8 mouse cellular contexts compared by ENCODE assay signal in genomic region chr7:28727649-28728340, GRCm38 (mm10). TPM values are rescaled to one million over a fixed set of nuclear protein-coding genes. Genes with fewer than 3 reads are reported as not detected.
DNase-seq lines count a peak whose midpoint lies in the region; ATAC-seq and TF ChIP-seq lines count a peak whose summit lies in the region.

No protein-coding gene starts in this region.

- H3K4me1 ChIP-seq in cortical plate, adult 2 months (ENCODE audit: control insufficient read depth, insufficient read depth, low read length) = peaks cover 5% of the 10 kb centered on the region; the same call in 1 of the 2 replicates
- H3K4me1 ChIP-seq in kidney, embryonic 14.5 days (ENCODE audit: control insufficient read depth, insufficient read depth, low read length) = peaks cover under 1% of the 10 kb centered on the region; the same call in 1 of the 2 replicates
- H3K4me1 ChIP-seq in forebrain, embryonic 15.5 days = peaks cover 13% of the 10 kb centered on the region; the same call in 1 of the 2 replicates

- WGBS in kidney, embryonic 14.5 days = 44% methylated on average over 10 of the region's 10 CpGs
- WGBS in forebrain, embryonic 15.5 days = 57% methylated on average over 10 of the region's 10 CpGs

- H3K9ac ChIP-seq in kidney, embryonic 14.5 days (ENCODE audit: low read depth, low read length) = no peak overlapping the region
- no peak overlapping the region for H3K9ac ChIP-seq in forebrain, embryonic 15.5 days (replicated peaks)

- peaks cover 7% of the 10 kb centered on the region; the same call in 1 of the 2 replicates for H3K9me3 ChIP-seq in kidney, embryonic 14.5 days (ENCODE audit: control insufficient read depth, low read length)
- H3K9me3 ChIP-seq in forebrain, embryonic 15.5 days = no peaks in the 10 kb centered on the region

- H3K36me3 ChIP-seq in kidney, embryonic 14.5 days (ENCODE audit: control insufficient read depth, insufficient read depth, low read length) = no peaks in the 10 kb centered on the region
- no peaks in the 10 kb centered on the region for H3K36me3 ChIP-seq in forebrain, embryonic 15.5 days

- DNase-seq in frontal cortex, postnatal 36 days (ENCODE audit: low spot score in 2 of 2) = peak; percentile 30 to 55
- no peak for DNase-seq in frontal cortex, postnatal 14 days (ENCODE audit: low spot score in 2 of 2)
- DNase-seq in 3T3-L1 (ENCODE audit: low read depth, low spot score) = peak; percentile 74
- peak; percentile 44 to 85 for DNase-seq in left cerebral cortex, postnatal 14 days (ENCODE audit: low spot score in 2 of 2)
- DNase-seq in T-cell, adult 2 months (ENCODE audit: low spot score) = no peak

- TF ChIP-seq CTCF in cortical plate, adult 2 months (IDR thresholded peaks at IDR 0.05; ENCODE audit: extremely low read depth, insufficient read depth, low read length) = peak; percentile 33; the same call in 1 of the 2 replicates

- H3K27ac ChIP-seq in cortical plate, adult 2 months (ENCODE audit: insufficient read depth, low read length) = peak overlapping the region; percentile 27; the same call in 1 of the 2 replicates
- H3K27ac ChIP-seq in kidney, embryonic 14.5 days (ENCODE audit: low read depth, low read length) = no peak overlapping the region
- H3K27ac ChIP-seq in forebrain, embryonic 15.5 days (replicated peaks) = no peak overlapping the region

- intact Hi-C loops in left cerebral cortex, postnatal 14 days (cut with DNase I) = loop anchor here (2.0 to 5.0 kb wide), 2 partner anchors 125 to 291 kb away; partner anchors contain the start of gene Gmfg

- H3K4me3 ChIP-seq in cortical plate, adult 2 months (ENCODE audit: insufficient read depth, low read length) = no peak overlapping the region
- no peak overlapping the region for H3K4me3 ChIP-seq in kidney, embryonic 14.5 days (ENCODE audit: low read length)
- H3K4me3 ChIP-seq in forebrain, embryonic 15.5 days = no peak overlapping the region

- H3K4me2 ChIP-seq in kidney, embryonic 14.5 days (replicated peaks; ENCODE audit: low read depth, low read length) = no peak overlapping the region
- no peak overlapping the region for H3K4me2 ChIP-seq in forebrain, embryonic 15.5 days (replicated peaks)

- no peak for TF ChIP-seq POLR2A in cortical plate, adult 2 months (IDR thresholded peaks at IDR 0.05; ENCODE audit: extremely low read depth, insufficient read depth, low read length)

- no peak for ATAC-seq in kidney, embryonic 14.5 days (ENCODE audit: low FRiP score, low TSS enrichment)
- ATAC-seq in forebrain, embryonic 15.5 days (replicated peaks) = no peak

- no peaks in the 10 kb centered on the region for H3K27me3 ChIP-seq in kidney, embryonic 14.5 days (ENCODE audit: control insufficient read depth, insufficient read depth, low read length)
- no peaks in the 10 kb centered on the region for H3K27me3 ChIP-seq in forebrain, embryonic 15.5 days

RNA-seq across cellular contexts. Expression of gene Fbxo17, which starts 11.2 kb away (rescaled TPM):
- polyA plus RNA-seq in cortical plate, adult 2 months (2012; rRNA removed) = 3.0 and 3.4 TPM in 2 replicates
- under 1 TPM; 0.88 to 0.93 TPM for total RNA-seq in left cerebral cortex, postnatal 14 days (2021)
- polyA plus RNA-seq in kidney, embryonic 14.5 days (2014; fragmentation: Nextera tagmentation; extraction: Ambion mirVana) = 7.2 and 8.1 TPM in 2 replicates
- polyA plus RNA-seq in forebrain, embryonic 15.5 days (2015; fragmentation: Nextera tagmentation; extraction: Ambion mirVana) = 3.3 and 3.8 TPM in 2 replicates

RNA-seq across cellular contexts. Expression of gene Mrps12, which starts 13.8 kb away (rescaled TPM):
- polyA plus RNA-seq in cortical plate, adult 2 months (2012; rRNA removed) = 94.0 and 104 TPM in 2 replicates
- 10 to 100 TPM; 60.4 to 66.5 TPM for total RNA-seq in left cerebral cortex, postnatal 14 days (2021)
- polyA plus RNA-seq in kidney, embryonic 14.5 days (2014; fragmentation: Nextera tagmentation; extraction: Ambion mirVana) = 157 and 170 TPM in 2 replicates
- 109 and 113 TPM in 2 replicates for polyA plus RNA-seq in forebrain, embryonic 15.5 days (2015; fragmentation: Nextera tagmentation; extraction: Ambion mirVana)

RNA-seq across cellular contexts. Expression of gene Sars2, which starts 14.0 kb away (rescaled TPM):
- polyA plus RNA-seq in cortical plate, adult 2 months (2012; rRNA removed) = 15.2 and 15.5 TPM in 2 replicates
- total RNA-seq in left cerebral cortex, postnatal 14 days (2021) = 10 to 100 TPM; 13.0 to 17.9 TPM
- polyA plus RNA-seq in kidney, embryonic 14.5 days (2014; fragmentation: Nextera tagmentation; extraction: Ambion mirVana) = 28.8 and 33.0 TPM in 2 replicates
- polyA plus RNA-seq in forebrain, embryonic 15.5 days (2015; fragmentation: Nextera tagmentation; extraction: Ambion mirVana) = 18.5 and 18.6 TPM in 2 replicates

RNA-seq across cellular contexts. Expression of gene Ccer2, which starts 28.2 kb away (rescaled TPM):
- 2.9 and 4.5 TPM in 2 replicates for polyA plus RNA-seq in cortical plate, adult 2 months (2012; rRNA removed)
- 1 to 10 TPM; 1.3 TPM for total RNA-seq in left cerebral cortex, postnatal 14 days (2021)
- polyA plus RNA-seq in kidney, embryonic 14.5 days (2014; fragmentation: Nextera tagmentation; extraction: Ambion mirVana) = not detected in 2 replicates
- 0.27 TPM in 1 of 2 replicates, not detected in the other for polyA plus RNA-seq in forebrain, embryonic 15.5 days (2015; fragmentation: Nextera tagmentation; extraction: Ambion mirVana)

RNA-seq across cellular contexts. Expression of gene Fbxo27, which starts 35.1 kb away (rescaled TPM):
- polyA plus RNA-seq in cortical plate, adult 2 months (2012; rRNA removed) = 37.5 and 45.6 TPM in 2 replicates
- 10 to 100 TPM; 16.9 to 19.9 TPM for total RNA-seq in left cerebral cortex, postnatal 14 days (2021)
- 5.0 and 5.5 TPM in 2 replicates for polyA plus RNA-seq in kidney, embryonic 14.5 days (2014; fragmentation: Nextera tagmentation; extraction: Ambion mirVana)
- polyA plus RNA-seq in forebrain, embryonic 15.5 days (2015; fragmentation: Nextera tagmentation; extraction: Ambion mirVana) = 6.3 TPM in 2 replicates

Comparison
In these comparisons a context has a peak if more than half of its experiments do, and no peak if none do; other contexts are left out.
1. DNase-seq: peak in frontal cortex, postnatal 36 days (2 of 2), 3T3-L1 (single experiment) and left cerebral cortex, postnatal 14 days (2 of 2); none in frontal cortex, postnatal 14 days (0 of 2) and T-cell, adult 2 months (single experiment).